Mouse (Mus musculus): ENCODE measurements around the gene Cyp24a1.

Gene Cyp24a1

GRCm38 (mm10) chr2:170497091-170497566 is at the start of gene Cyp24a1:
Gene Cyp24a1 (minus strand): TSS chr2:170497145.
- in situ Hi-C loops (cut with MboI, MseI): loop anchor here (5.0 kb wide), 1 partner anchor 730 kb away; no protein-coding TSS in a partner anchor

DNA sequence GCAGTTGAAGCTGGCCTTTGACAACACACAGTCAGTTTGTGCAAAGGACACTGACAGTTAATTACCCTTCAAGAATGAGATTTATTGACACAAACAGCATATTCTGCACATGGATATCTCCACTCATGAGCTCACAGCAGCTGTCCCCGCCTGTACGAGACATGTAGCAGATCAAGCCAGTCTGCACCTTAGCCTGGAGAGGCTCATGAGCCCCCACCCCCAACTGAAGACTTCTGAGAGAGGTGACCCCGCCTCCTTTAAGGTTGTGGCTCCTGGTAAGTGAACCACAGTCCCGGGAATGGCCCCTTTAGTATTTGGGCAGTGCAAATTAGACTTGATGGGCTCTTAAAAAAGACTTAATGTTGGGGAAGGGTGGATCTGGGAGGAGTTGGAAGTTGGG is 48.8 kb upstream of the Cyp24a1 start:
- in situ Hi-C loops (cut with MboI, MseI): no loop called here

DNA sequence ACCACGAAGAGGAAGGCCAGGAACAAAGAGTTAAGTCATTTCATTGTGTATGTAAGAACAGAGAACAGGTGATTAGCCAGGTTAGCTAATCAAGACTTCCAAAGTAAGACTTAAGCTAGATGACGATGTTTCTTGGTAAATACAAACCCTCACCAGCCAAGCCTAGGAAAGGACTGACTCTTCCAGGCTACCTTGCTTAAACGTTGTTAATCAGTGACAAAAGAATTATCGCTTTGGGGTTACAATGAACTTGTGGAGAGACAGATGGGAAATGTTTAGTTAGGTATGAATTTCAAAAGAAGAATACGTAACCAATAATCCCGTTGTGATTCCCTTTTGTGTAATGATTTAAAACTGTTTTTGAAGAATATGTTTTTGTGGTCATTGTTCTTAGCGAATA is 48.0 kb upstream of the Cyp24a1 start:
- in situ Hi-C loops (cut with MboI, MseI): no loop called here

DNA sequence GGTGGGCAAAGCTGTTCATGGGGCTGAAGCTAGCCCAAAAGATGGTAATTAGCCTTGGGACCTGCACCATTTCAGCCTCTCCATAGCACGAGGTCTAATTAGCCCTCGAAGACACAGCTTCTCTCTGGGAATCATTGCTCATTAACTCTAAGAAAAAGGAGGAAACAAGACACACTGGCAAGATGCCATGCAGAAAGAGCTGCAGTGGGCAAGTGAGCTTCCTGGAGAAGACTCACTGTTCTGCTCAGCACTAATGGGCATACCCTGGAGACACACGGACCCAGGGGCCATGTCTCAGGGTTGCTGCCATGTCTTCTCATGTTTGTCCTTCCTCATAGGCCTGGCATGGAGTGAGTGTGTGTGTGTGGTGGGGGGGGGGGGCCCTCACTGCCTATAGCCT is 47.2 kb upstream of the Cyp24a1 start:
- in situ Hi-C loops (cut with MboI, MseI): no loop called here

GRCm38 (mm10) chr2:170543625-170544024 is 46.7 kb upstream of the Cyp24a1 start:
- in situ Hi-C loops (cut with MboI, MseI): no loop called here

DNA sequence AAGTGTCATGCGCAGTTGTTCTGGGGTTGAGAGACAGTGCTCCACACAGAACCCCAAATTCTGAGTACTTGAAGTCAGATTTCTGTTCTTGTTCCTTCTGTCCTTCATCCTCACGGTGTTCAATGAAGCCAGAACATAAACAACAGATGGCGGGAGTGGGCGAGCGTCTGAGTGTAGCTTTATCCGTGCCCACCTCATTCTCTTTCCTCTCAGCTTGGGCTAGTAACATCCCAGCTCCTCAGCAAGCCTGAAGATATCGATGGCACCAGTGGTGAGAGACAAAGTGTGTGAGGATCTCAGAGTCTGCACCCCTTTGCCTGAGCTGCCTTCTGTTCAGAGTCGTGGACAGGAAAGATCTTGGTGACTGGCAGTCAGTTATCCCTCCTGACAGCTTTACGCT is 42.3 kb upstream of the Cyp24a1 start:
- in situ Hi-C loops (cut with MboI, MseI): loop anchor here (5.0 to 10.0 kb wide), 2 partner anchors 442 to 864 kb away; no protein-coding TSS in a partner anchor

GRCm38 (mm10) chr2:170535841-170536240 is 38.9 kb upstream of the Cyp24a1 start:
- in situ Hi-C loops (cut with MboI, MseI): loop anchor here (5.0 to 10.0 kb wide), 2 partner anchors 439 to 861 kb away; no protein-coding TSS in a partner anchor

GRCm38 (mm10) chr2:170534803-170535174 is 37.8 kb upstream of the Cyp24a1 start:
- in situ Hi-C loops (cut with MboI, MseI): loop anchor here (5.0 to 10.0 kb wide), 2 partner anchors 437 to 860 kb away; no protein-coding TSS in a partner anchor

GRCm38 (mm10) chr2:170534116-170534802 is 37.3 kb upstream of the Cyp24a1 start:
- in situ Hi-C loops (cut with MboI, MseI): loop anchor here (10.0 kb wide), 1 partner anchor 859 kb away; no protein-coding TSS in a partner anchor

DNA sequence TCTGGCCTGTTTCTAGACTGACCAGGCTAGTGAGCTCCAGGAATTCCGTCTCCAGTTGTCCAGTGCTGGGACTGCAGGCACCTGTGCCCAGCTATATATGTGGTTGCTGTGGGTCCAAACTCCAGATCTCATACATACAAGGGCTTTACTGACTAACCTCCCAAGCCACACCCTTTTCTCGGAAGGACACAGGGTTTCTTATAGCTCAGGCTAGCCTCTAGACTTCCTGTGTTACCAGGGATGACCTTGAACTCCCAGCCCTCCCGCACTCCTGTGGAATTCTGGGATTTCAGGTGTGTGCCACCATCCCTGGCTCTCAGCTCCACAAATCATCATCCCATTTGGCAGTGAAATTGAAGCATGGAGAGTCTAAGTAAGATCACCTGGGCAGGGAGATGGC is 33.3 kb upstream of the Cyp24a1 start:
- in situ Hi-C loops (cut with MboI, MseI): loop anchor here (10.0 kb wide), 1 partner anchor 855 kb away; no protein-coding TSS in a partner anchor

DNA sequence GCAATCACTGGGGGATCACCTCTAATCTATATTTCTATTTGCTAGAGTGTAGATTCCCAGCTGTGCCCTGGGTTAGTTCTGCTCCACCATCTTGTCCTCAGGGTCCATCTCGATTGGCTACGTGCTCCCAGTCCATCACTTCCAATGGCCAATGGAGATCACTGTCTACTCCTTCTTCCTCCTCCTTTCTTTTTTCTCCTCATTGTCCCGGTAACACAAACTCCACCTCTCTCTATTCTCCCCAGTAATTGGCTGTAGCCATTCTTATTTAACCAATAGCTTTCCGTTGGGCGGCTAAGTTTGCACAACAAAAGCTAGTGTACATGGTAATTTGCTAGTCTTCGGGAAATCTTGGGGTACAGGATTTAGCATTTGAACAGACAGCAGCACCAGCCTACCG is 32.8 kb upstream of the Cyp24a1 start:
- in situ Hi-C loops (cut with MboI, MseI): loop anchor here (5.0 to 10.0 kb wide), 2 partner anchors 855 to 1613 kb away; no protein-coding TSS in a partner anchor

DNA sequence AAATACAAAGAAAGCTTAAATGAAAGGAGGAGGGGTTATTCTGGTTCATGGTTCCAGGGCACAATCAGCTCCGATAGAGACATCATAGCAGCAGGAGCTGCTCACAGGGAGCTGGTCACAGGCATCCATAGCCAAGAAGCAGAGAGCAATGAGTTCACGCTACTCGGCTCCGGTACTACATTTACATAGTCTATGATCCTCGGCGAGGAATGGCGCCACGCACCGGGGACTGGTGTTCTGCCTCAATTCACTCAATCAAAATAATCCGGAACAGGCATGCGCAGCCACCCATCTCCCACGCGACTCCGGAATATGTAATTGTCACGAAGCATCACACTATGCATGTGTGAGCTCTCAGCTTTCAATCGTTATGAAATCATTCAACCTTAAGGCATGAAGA is 31.1 kb upstream of the Cyp24a1 start:
- in situ Hi-C loops (cut with MboI, MseI): loop anchor here (5.0 kb wide), 1 partner anchor 1614 kb away; no protein-coding TSS in a partner anchor

DNA sequence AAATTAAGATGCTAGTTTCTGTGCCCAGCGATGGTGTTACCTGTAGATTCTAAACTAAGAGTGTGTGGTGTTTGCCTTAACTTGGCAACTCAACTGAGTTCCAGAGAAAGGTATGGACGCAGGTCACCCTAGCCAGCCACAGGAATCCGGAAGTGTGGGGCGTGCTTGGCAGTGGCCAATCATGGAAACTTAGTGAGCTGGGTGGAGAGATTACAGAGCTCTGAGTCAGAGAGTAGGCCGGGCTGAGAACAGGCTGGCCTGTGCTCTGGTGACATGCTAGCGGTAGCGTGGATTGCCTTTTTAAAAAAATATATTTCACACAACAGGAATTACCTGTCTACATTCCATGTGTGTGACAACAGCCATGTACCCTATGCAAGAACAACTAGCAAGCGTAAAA is 29.6 kb upstream of the Cyp24a1 start:
- in situ Hi-C loops (cut with MboI, MseI): loop anchor here (5.0 kb wide), 1 partner anchor 1616 kb away; no protein-coding TSS in a partner anchor

DNA sequence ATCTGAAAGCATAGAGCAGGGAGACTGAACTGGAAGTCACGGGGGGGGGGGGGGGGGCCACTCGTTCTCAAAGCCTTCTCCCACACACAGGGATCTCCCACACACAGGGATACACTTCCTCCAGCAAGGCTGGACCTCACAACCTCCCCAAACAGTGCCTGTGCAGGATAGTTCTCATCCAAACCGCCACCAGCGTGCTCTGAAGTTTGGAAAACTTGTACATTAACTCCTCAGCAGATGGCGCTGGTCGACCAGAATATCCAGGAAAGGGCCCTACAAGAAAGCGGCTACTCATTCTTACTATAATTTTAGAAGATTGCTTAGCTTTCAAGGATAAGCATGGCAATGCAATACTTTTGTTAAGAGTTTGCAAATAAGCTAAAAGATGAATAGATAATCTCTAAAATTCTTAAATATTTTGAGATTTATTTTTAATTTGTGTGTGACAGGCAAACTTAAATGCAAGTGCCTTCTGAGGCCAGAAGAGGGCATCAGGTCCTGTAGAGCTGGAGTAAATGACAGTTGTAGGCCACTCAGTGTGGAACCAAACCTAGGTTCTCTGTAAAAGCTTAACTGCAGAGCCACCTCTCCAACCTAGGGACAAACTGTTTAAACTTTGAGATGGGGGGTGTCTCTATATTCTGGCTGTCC is 23.5 kb upstream of the Cyp24a1 start:
- in situ Hi-C loops (cut with MboI, MseI): loop anchor here (5.0 kb wide), 1 partner anchor 352 kb away; no protein-coding TSS in a partner anchor

GRCm38 (mm10) chr2:170513756-170514155 is 16.8 kb upstream of the Cyp24a1 start:
- in situ Hi-C loops (cut with MboI, MseI): no loop called here

DNA sequence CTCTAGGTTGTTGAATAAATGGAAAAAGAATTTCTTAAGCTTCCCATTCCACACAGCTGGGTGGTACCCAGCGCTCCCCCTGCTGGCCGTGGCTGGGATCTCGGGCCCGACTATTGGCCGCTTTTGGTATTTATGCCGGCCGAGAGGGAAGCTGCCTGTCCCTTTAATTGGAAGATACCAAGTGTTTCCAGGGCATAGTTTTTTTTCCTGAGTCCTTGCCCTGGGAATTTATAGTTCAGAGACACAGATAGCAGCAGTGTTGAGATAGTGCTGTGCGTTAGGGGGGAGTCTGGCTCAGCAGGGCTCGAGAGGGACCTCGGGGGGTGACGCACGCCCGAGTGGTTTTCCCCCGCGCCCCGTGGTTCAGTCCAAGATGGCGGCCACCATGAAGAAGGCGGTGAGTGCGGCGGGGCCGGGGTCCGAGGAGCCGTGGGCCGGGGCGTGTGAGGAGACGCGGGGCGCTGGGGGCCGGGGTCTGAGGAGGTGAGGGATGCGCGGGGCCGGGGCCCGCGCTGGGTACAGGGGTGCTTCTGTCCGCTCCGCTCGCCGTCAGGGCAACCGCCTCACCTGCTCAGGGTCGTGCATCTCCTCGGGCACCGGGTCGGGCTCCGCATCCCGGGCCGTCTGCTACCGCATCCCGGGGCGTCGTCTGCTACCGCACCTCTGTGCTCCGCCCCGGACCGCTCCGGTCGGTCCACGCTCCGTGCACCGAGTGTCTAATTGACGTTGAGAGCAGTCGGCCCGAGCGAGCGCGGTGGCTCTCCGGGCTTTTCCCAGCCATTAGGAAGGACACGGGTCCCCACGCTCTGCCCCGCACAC is 14.3 kb upstream of the Cyp24a1 start:
- in situ Hi-C loops (cut with MboI, MseI): no loop called here

DNA sequence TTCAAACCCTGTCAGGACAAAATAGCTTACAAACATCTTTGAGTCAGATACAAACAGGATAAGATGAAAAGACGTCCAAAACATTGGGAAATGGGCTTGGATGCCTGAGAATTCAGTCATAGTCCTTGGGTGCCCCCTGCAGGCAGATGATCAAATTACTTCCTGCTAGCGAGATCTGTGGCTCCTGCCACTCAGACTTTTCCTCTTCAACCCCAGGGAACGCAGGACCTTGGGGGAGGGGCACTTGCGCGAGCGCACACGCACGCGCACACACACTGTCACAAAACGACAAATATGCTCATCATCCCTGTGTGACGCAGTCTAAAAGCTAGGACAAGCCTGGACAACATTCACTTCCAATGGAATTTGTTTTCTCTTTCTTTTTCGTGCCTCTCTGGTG is 11.9 kb upstream of the Cyp24a1 start:
- in situ Hi-C loops (cut with MboI, MseI): loop anchor here (5.0 to 10.0 kb wide), 5 partner anchors 62 to 1836 kb away; partner anchors contain the start of gene Fam210b

GRCm38 (mm10) chr2:170507734-170508133 is 10.8 kb upstream of the Cyp24a1 start:
- in situ Hi-C loops (cut with MboI, MseI): loop anchor here (5.0 to 10.0 kb wide), 5 partner anchors 60 to 1837 kb away; partner anchors contain the start of gene Fam210b

- in situ Hi-C loops (cut with MboI, MseI): loop anchor here (10.0 kb wide), 2 partner anchors 1539 to 1841 kb away; partner anchors contain the start of gene Fam210b
Measured at GRCm38 (mm10) chr2:170503983-170504382, 7.0 kb upstream of the Cyp24a1 start.

DNA sequence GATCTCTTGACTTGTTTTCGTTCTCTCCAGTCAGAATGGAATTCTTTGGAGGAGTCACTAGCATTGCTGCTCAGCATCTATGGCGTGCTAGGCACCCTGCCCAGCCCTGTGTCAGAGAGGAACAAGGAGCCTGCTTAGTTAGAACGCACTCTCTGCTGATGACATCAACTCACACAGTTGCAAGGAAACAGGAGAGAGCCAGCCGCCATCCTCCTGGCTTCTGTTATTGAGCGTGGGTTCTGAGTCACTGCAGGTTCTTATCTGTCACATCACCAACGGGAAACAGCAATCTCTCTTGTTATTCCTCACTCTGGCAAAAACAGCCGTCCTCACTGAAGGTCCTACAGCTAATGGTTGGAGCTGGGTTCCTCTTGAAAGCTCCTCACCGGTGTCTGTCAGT is 6.4 kb upstream of the Cyp24a1 start:
- in situ Hi-C loops (cut with MboI, MseI): loop anchor here (10.0 kb wide), 2 partner anchors 1539 to 1841 kb away; partner anchors contain the start of gene Fam210b

DNA sequence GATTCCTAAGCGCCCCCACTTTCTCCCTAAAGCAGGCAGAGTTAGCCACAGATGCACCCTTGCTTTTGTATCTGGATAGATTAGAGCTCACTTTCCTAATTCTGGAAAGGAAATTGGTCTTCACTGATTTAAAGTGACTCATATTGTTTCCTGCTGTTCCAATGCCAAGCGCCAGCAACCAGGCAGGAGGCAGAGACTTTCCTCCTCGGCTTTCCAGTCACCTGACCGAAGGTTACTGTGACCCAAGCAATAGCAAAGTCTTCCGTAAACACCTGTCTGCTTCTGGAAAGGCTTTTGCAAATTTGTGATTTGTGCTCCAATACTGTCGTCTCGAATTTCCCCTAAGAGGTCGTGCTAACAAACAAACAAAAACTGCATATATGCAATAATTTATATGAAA is 1.1 kb upstream of the Cyp24a1 start:
- in situ Hi-C loops (cut with MboI, MseI): loop anchor here (5.0 kb wide), 1 partner anchor 731 kb away; no protein-coding TSS in a partner anchor
